Mouse (Mus musculus) MN1 (cell line): ENCODE measurements around the gene Mindy4.

Experiments
- DNase-seq: peaks from one replicate; pipeline ENCODE4 v3.0.0-alpha.2; 2016; ENCODE audit warnings: low spot score

Mindy4 gene

GRCm38 (mm10) chr6:55207786-55208185, 4.6 kb downstream of the Mindy4 start:
- DNase-seq = no peak

DNA sequence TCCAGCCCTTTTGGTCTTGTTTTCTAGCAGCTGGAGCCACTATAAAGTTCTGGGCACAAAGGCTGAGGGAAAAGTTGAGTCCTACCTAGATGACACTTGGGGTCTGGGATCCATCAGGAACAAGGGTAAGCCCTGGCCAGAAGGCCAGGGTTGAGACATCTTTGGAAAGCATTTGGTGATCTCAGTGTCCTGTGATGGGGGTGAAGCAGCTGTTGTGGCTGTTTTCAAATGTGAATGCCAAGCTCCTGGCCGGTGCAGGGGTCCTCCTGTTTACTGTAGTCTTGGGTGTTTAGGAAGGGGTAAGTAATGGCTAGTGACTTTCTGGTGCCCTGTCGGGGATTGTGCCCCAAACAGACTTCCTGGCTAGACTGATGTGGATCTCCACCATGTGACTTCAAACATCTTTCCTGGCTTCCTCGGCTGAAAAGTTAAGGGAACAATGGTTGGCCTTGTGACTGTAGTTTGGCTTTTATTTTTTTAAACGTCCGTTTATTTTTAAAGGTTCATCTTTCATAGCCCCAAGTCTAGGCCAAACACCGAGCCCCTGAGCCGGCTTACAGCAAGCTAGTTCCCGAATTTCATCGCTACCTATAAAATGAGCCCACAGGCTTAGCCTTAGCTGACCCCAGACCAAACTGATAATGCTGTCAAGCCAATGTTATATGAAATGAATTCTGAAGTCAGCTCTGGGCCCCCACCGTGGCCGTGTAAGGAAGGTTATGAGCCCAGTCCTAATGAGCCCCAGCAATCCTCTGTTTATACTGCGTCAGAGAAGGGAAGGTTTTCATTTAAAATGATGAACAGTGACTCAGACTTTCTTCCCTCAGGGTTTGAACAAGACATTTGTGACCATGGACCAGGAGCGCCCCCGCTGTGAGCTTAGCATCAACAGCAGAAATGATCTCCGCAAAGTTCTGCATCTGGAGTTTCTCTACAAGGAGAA, 7.5 kb downstream of the Mindy4 start:
- DNase-seq = no peak

GRCm38 (mm10) chr6:55214541-55214940, 11.4 kb downstream of the Mindy4 start:
- peak; percentile 9 for DNase-seq

GRCm38 (mm10) chr6:55218232-55218631, 15.0 kb downstream of the Mindy4 start:
- DNase-seq = no peak

GRCm38 (mm10) chr6:55223986-55224385, 20.8 kb downstream of the Mindy4 start:
- no peak for DNase-seq

DNA sequence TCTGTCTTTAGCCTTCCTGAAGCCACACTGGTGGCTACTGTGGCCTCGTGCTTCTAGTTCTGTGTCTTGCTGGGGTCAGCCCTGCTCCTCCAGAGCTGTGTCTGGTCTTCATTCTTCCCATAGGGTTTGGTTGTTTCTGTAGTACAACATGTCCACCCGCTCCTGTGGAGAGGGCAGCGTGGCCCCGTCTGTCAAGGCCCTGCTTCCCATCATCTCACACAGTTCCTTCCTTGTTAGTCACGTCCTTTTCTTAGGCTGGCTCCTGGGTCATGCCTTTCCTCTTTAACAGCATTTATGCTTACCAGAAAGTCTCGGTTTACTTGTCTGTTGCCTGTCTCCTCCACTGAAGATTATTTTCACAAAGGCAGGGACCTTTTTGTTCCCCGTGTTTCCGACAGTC, 26.9 kb downstream of the Mindy4 start:
- DNase-seq = no peak

DNA sequence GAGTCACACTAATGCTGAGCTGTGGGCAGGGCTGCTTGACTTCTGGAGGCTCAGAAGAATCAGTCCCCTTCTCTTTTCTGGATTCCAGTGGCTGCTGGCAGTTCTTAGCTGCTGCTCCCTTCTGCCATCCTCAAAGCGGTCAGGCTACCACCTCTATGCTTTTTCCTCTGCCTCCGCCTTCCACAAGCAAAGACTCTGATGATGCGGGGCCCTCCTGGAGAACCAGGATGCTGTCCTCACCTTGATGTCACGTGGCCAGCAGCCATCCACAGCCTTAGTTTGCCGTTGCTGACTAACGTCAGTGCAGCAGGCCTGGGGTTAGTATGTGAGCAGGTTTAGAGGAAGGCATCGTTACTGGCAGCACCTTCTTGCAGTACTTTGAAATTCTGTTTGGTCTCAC, 28.9 kb downstream of the Mindy4 start:
- no peak for DNase-seq

DNA sequence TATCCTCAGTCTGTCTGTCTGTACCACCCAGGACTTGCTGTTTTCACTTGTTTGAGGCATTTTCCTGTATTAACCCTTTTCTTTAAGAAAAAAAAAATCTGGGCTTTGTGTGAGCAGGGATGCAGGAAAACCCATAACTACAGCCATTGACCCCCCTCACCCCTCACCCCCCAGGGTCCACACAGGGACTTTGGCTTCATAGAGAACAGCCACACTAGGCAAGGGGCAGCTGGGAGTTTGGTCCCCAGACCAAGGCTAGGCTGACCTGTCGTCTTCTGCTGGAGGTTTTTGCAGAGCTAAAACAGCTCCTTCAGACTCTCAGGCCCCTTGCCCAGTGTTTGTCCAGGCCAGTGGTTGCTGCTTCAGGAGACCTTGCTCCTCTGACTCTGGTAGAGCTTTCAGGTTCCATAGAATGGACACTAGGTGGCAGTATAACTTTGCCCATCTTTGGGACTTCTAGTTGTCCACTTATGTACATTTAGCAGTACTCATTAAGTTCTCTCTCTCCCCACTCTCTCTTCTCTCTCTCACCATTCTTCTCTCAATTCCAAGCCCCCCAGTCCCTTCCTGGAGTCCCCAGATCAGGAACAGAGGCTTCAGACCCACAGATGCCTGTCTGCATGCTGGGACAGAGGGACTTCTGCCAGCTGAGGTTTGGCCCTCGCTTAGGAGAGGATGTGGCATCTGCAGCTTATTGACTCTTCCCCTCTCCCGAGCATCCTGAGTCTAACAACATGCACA, 29.5 kb downstream of the Mindy4 start:
- DNase-seq = peak; percentile 71

DNA sequence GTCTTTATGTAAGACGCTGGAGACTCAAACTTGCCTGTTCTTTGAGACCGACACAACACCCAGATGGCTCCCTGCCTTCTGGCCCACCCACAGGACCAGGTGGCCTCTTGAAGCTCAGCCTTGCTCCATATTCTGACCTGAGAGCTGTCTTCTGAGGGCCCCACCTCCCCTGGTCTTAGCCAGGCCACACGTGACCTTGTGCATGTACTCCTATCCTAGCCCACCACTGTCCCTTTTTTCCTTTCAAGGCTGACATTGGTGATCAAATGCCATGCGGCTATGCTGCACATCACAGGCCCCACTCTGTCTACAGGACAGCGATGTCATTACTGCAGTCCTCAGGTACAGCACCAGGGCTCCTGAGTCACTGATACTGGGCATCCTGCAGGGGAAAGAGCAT, 30.1 kb downstream of the Mindy4 start:
- DNase-seq = no peak

- DNase-seq = no peak
Measured at GRCm38 (mm10) chr6:55234636-55235035, 31.5 kb downstream of the Mindy4 start.

- no peak for DNase-seq
Measured at GRCm38 (mm10) chr6:55235733-55236132, 32.5 kb downstream of the Mindy4 start.

GRCm38 (mm10) chr6:55239931-55240330, 36.7 kb downstream of the Mindy4 start:
- DNase-seq = no peak

- no peak for DNase-seq
Measured at GRCm38 (mm10) chr6:55240591-55241260, 37.5 kb downstream of the Mindy4 start.

DNA sequence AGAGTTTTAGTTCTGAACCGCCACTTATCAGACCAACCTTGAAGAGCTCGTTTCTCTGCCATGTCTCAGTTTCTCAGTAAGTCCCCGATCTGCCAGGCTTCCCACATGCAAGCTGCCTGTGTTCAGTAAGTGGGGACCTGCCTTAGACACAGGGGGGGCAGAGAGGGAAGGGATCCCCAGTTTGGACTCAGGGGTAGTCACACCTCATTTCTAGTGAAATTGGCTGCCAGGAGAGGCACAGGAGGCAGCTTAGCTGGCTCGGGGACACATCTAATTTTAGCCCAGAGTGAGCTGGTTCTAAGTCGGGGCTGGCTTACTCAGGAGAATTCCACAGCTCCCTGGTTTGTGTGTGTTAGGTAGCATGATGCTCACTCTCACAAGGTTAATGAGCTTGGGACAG, 38.3 kb downstream of the Mindy4 start:
- no peak for DNase-seq

DNA sequence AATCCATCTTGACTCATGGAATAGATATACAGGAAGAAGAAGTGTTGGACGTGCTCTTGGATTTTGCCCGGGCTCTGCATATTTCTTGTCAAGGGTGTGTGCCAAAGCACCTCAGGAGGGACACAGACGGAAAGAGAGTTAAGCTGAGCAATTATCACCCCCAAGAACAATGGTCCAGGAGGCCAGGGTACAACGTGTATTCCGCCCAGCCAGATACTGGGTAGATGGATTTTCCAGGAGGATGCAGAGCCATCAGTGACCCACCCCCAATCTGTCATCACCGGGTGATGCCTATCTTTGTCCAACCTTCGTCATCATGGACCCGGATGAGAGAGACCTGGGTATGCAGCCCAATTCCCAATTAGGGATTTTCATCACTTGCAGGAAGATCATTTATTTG, 42.5 kb downstream of the Mindy4 start:
- DNase-seq = no peak

GRCm38 (mm10) chr6:55246441-55246840, 43.3 kb downstream of the Mindy4 start:
- DNase-seq = no peak

DNA sequence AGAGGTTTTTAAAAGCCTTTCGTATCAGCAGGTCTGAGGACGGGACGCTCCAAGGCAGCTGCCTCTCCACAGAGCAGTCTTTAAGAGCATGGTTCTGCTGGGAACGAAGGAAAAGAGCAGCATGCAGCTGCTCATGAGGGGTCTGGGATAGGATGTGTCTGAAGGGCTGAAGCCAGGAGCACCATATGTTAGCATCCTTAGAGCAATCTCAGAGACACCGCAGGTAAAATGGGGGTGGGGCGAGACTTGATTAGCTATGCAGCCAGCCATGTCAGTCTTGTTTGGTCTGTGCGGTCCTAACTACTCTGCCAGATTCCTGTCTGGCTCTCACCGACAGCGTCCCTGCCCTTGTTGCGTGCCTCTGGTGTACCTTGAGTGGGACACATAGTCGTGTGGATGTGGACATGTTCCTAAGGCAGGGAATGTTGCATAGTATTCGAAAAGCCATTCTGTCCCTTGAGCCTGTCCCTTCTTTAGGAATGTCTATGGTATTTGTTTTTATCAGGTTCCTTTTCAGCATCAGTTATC, 43.8 kb downstream of the Mindy4 start:
- no peak for DNase-seq

- DNase-seq = no peak
Measured at GRCm38 (mm10) chr6:55249263-55249662, 46.1 kb downstream of the Mindy4 start.

DNA sequence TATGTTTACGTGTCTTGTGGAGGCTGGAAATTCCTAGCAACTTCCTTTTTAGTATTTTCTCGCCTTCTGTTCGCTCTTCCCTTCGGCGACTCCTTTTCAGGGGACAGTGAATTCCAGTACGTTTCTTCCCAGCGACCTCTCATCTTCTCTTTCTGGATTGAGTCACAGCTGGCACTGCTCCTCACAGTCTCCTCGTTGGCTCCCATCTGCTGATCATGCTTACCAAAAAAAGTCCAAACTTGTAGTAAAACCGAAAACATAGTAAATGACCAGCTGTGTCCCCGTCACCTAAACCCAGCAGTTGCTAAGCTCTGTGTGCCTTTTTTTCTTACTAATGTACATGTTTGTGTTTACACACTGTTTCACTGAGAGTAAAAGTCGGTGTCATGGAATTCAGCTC, 47.6 kb downstream of the Mindy4 start:
- no peak for DNase-seq

DNA sequence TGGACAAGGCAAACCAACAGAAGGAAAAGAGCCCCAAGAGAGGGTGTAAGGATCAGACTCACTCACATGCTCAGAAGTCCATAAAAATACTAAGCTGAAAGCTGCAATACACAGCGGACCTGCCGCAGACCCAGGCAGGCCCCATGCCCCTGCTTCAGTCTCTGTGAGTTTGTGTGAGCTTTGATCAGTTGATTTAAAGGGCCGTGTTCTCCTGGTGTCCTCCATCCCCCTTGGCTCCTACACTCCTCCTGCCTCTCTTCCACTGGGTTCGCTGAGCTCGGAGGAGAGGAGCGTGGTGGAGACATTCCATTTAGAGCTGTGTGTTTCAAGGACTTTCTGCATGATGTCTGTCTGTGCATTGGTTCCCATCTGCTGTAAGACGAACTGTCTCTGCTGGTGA, 48.4 kb downstream of the Mindy4 start:
- no peak for DNase-seq

DNA sequence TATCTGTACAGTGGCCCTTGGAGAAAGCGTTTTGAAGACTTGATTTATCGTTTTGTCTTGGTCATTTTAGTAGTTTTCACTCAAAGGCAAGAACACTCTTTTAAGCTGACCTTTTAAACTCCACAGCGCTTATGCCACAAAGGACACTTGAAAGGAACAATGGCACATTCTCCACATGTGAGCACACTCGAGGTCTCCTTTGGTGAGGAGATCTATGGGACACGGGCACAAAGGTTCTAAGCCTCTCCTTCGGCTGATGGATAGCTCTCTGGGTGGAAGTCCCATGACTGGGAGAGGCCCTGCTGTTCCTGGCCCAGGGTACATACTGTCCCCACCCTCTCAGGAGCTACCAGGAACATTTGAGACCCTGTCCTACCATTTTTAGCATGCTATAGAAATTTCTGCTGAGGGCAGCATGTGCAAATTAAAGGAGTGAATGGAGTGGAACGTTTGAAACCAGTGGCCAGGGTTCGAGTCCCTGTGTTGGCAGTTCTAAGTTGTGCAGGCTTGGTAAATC, 49.6 kb downstream of the Mindy4 start:
- DNase-seq = no peak

DNA sequence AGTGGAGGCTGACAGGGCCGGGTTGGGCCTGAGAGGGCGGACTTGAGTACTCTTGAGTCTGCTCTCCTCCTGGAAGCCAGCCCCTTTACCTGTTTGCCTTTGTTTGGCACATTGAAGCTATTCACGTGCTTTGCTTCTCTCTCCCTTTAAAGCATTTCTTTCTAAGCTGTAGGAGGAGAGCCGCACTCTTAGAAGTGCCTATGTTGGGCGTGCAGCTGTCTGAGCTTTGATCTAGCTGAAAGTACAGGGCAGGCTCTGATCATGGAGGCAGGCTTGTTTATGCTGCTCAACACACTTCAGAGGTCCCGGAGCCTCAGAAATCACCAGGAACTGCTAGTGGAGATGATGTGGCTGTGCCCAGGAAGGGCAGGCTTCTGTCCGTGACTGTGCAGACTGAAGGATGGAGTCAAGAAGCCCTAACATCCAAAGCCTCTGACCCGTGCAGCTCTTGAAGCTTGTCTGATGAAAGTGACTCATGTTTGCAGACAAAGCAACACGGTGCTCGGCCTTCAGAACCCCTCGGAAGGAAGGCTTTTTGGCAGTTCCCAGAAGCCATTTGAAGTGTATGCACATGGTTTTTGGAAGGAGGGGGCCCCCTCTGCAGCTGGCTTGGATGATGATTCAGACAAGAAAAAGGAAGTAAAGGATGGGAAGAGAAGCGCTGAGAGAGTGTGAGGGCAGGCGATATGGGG, 53.5 kb downstream of the Mindy4 start:
- no peak for DNase-seq
